Mouse (Mus musculus): Measurements from ENCODE around the gene Spc24. TPM values are rescaled to one million over a fixed set of nuclear protein-coding genes. Genes with fewer than 3 reads are reported as not detected.
"Not testable (repeated sequence)": the region's sequence is repeated elsewhere in the genome, so short reads cannot be mapped to it uniquely, and the experiment has no call there.

Spc24 gene
- polyA plus RNA-seq, 1 experiment from 2014 or later: 44.6 TPM

GRCm38 (mm10) chr9:21781657-21782468 lies 21.8 kb upstream of the Spc24 start:
- no peak for ATAC-seq
- no peak overlapping the region for H3K4me3 ChIP-seq (replicated peaks)
- no peaks in the 10 kb centered on the region for H3K4me1 ChIP-seq (replicated peaks)
- H3K36me3 ChIP-seq: peaks cover 20% of the 10 kb centered on the region
- no peak overlapping the region for H3K9ac ChIP-seq (replicated peaks)
- no peaks in the 10 kb centered on the region for H3K9me3 ChIP-seq
- H3K4me2 ChIP-seq (replicated peaks): no peak overlapping the region
- H3K27me3 ChIP-seq: no peaks in the 10 kb centered on the region
- no peak overlapping the region for H3K27ac ChIP-seq
- 87% methylated on average over 15 of the region's 15 CpGs for WGBS

GRCm38 (mm10) chr9:21777726-21778125 lies 17.6 kb upstream of the Spc24 start:
- Histone ChIP-seq H3K9ac (replicated peaks) (no peak overlapping the region), H3K27ac (no peak overlapping the region), H3K4me1 (replicated peaks) (no peaks in the 10 kb centered on the region), H3K9me3 (no peaks in the 10 kb centered on the region), H3K4me2 (replicated peaks) (no peak overlapping the region), H3K36me3 (peaks cover 20% of the 10 kb centered on the region), H3K27me3 (no peaks in the 10 kb centered on the region), H3K4me3 (replicated peaks) (no peak overlapping the region)
- ATAC-seq: no peak
- WGBS: 92% methylated on average over 3 of the region's 3 CpGs

- Histone ChIP-seq H3K4me3 (replicated peaks) (no peak overlapping the region), H3K4me2 (replicated peaks) (no peak overlapping the region), H3K9me3 (no peaks in the 10 kb centered on the region), H3K9ac (replicated peaks) (no peak overlapping the region), H3K27ac (no peak overlapping the region), H3K36me3 (peaks cover 12% of the 10 kb centered on the region), H3K4me1 (replicated peaks) (no peaks in the 10 kb centered on the region), H3K27me3 (no peaks in the 10 kb centered on the region)
- 93% methylated on average over 16 of the region's 16 CpGs for WGBS
- ATAC-seq: no peak
Measured at GRCm38 (mm10) chr9:21774353-21774752, 14.2 kb upstream of the Spc24 start.

GRCm38 (mm10) chr9:21773396-21773795 lies 13.3 kb upstream of the Spc24 start:
- H3K4me1 ChIP-seq (replicated peaks); H3K36me3 ChIP-seq; H3K27ac ChIP-seq; H3K4me3 ChIP-seq (replicated peaks); H3K27me3 ChIP-seq; ATAC-seq; H3K9me3 ChIP-seq; H3K4me2 ChIP-seq (replicated peaks); H3K9ac ChIP-seq (replicated peaks): not testable (repeated sequence)
- WGBS: 88% methylated on average over 5 of the region's 5 CpGs

- Histone ChIP-seq H3K4me1 (replicated peaks) (peaks cover 3% of the 10 kb centered on the region; the same call in 1 of the 2 replicates), H3K9me3 (no peaks in the 10 kb centered on the region), H3K27ac (no peak overlapping the region), H3K4me2 (replicated peaks) (no peak overlapping the region), H3K27me3 (no peaks in the 10 kb centered on the region), H3K4me3 (replicated peaks) (no peak overlapping the region), H3K36me3 (no peaks in the 10 kb centered on the region), H3K9ac (replicated peaks) (no peak overlapping the region)
- ATAC-seq: peak; percentile 56; the same call in 1 of the 2 replicates
- 78% methylated on average over 26 of the region's 26 CpGs for WGBS
Measured at GRCm38 (mm10) chr9:21769558-21770183, 9.6 kb upstream of the Spc24 start.

- H3K4me3 ChIP-seq (replicated peaks): no peak overlapping the region
- peaks cover 3% of the 10 kb centered on the region; the same call in 1 of the 2 replicates for H3K4me1 ChIP-seq (replicated peaks)
- 0 out of 2 replicates have a peak, but pooled peaks have one; percentile 9 for ATAC-seq
- no peaks in the 10 kb centered on the region for H3K9me3 ChIP-seq
- H3K9ac ChIP-seq (replicated peaks): no peak overlapping the region
- H3K4me2 ChIP-seq (replicated peaks): no peak overlapping the region
- WGBS: 55% methylated on average over 13 of the region's 13 CpGs
- H3K27ac ChIP-seq: peak overlapping the region; percentile 9; the same call in 1 of the 2 replicates
- H3K36me3 ChIP-seq: no peaks in the 10 kb centered on the region
- no peaks in the 10 kb centered on the region for H3K27me3 ChIP-seq
Measured at GRCm38 (mm10) chr9:21768511-21769411, 8.7 kb upstream of the Spc24 start.

- H3K4me1 ChIP-seq (replicated peaks): peaks cover 3% of the 10 kb centered on the region; the same call in 1 of the 2 replicates
- 81% methylated on average over 11 of the region's 11 CpGs for WGBS
- H3K4me3 ChIP-seq (replicated peaks): no peak overlapping the region
- H3K27me3 ChIP-seq: no peaks in the 10 kb centered on the region
- no peaks in the 10 kb centered on the region for H3K9me3 ChIP-seq
- 0 out of 2 replicates have a peak overlapping the region, but pooled peaks have one; percentile 7 for H3K9ac ChIP-seq (replicated peaks)
- H3K36me3 ChIP-seq: no peaks in the 10 kb centered on the region
- H3K27ac ChIP-seq: no peak overlapping the region; the same call in 1 of the 2 replicates
- ATAC-seq: no peak
- no peak overlapping the region for H3K4me2 ChIP-seq (replicated peaks)
Measured at GRCm38 (mm10) chr9:21767896-21768295, 7.8 kb upstream of the Spc24 start.

- no peak overlapping the region for H3K4me3 ChIP-seq (replicated peaks)
- H3K36me3 ChIP-seq: no peaks in the 10 kb centered on the region
- H3K27me3 ChIP-seq: no peaks in the 10 kb centered on the region
- peaks cover 9% of the 10 kb centered on the region for H3K4me1 ChIP-seq (replicated peaks)
- no peak overlapping the region for H3K27ac ChIP-seq
- H3K4me2 ChIP-seq (replicated peaks): no peak overlapping the region
- no peaks in the 10 kb centered on the region for H3K9me3 ChIP-seq
- no peak overlapping the region for H3K9ac ChIP-seq (replicated peaks)
- 96% methylated on average over 6 of the region's 6 CpGs for whole genome bisulfite sequencing
- ATAC-seq: no peak
Measured at GRCm38 (mm10) chr9:21764084-21764999, 4.2 kb upstream of the Spc24 start.

GRCm38 (mm10) chr9:21762135-21762534 lies 2.0 kb upstream of the Spc24 start:
- Histone ChIP-seq H3K9me3 (no peaks in the 10 kb centered on the region), H3K27me3 (no peaks in the 10 kb centered on the region), H3K4me2 (replicated peaks) (no peak overlapping the region), H3K36me3 (no peaks in the 10 kb centered on the region), H3K4me1 (replicated peaks) (peaks cover 14% of the 10 kb centered on the region), H3K27ac (no peak overlapping the region), H3K4me3 (replicated peaks) (no peak overlapping the region), H3K9ac (replicated peaks) (no peak overlapping the region)
- ATAC-seq: no peak

GRCm38 (mm10) chr9:21759718-21760117 lies 385 bp downstream of the Spc24 start:
- Histone ChIP-seq H3K9me3 (no peaks in the 10 kb centered on the region), H3K27me3 (no peaks in the 10 kb centered on the region), H3K36me3 (no peaks in the 10 kb centered on the region), H3K4me1 (replicated peaks) (peaks cover 14% of the 10 kb centered on the region), H3K4me3 (replicated peaks) (peak overlapping the region; percentile 78), H3K27ac (no peak overlapping the region), H3K4me2 (replicated peaks) (peak overlapping the region; percentile 93), H3K9ac (replicated peaks) (peak overlapping the region; percentile 68)
- ATAC-seq: no peak; the same call in 1 of the 2 replicates
- under 1% methylated on average over 20 of the region's 20 CpGs for WGBS

All from midbrain, embryonic 13.5 days (tissue).